Mouse (Mus musculus) neural tube, embryonic 10.5 days (tissue): ENCODE results near the gene Arvcf.

Experiments
- DNase-seq: peaks from one replicate; pipeline ENCODE4 v3.0.0-alpha.2; 2017; ENCODE audit warnings: low spot score; ENCODE audit errors: extremely low spot score

Arvcf gene

GRCm38 (mm10) chr16:18407912-18408311 lies 59.9 kb downstream of the Arvcf start:
- DNase-seq = no peak

GRCm38 (mm10) chr16:18409776-18410175 lies 61.8 kb downstream of the Arvcf start:
- no peak for DNase-seq

- DNase-seq = no peak
These were observed 62.4 kb downstream of the Arvcf start for GRCm38 (mm10) chr16:18410418-18410817.

GRCm38 (mm10) chr16:18411026-18411649 lies 63.2 kb downstream of the Arvcf start:
- no peak for DNase-seq

- no peak for DNase-seq
These were observed 64.0 kb downstream of the Arvcf start for GRCm38 (mm10) chr16:18411802-18412476.

- no peak for DNase-seq
These were observed 65.2 kb downstream of the Arvcf start for GRCm38 (mm10) chr16:18413032-18413816.

- DNase-seq = no peak
These were observed 68.2 kb downstream of the Arvcf start for GRCm38 (mm10) chr16:18416094-18416761.

GRCm38 (mm10) chr16:18416837-18417236 lies 68.9 kb downstream of the Arvcf start:
- no peak for DNase-seq

GRCm38 (mm10) chr16:18417491-18417890 lies 69.5 kb downstream of the Arvcf start:
- DNase-seq = no peak

GRCm38 (mm10) chr16:18418756-18419602 lies 71.0 kb downstream of the Arvcf start:
- no peak for DNase-seq

- DNase-seq = no peak
These were observed 71.6 kb downstream of the Arvcf start for GRCm38 (mm10) chr16:18419603-18420026.

- DNase-seq = no peak
These were observed 72.6 kb downstream of the Arvcf start for GRCm38 (mm10) chr16:18420571-18420970.

- DNase-seq = no peak
These were observed 75.4 kb downstream of the Arvcf start for GRCm38 (mm10) chr16:18423203-18423914.

GRCm38 (mm10) chr16:18423915-18424265 lies 75.9 kb downstream of the Arvcf start:
- no peak for DNase-seq

GRCm38 (mm10) chr16:18424364-18425045 lies 76.5 kb downstream of the Arvcf start:
- no peak for DNase-seq

- DNase-seq = no peak
These were observed 77.7 kb downstream of the Arvcf start for GRCm38 (mm10) chr16:18425475-18426214.

- DNase-seq = peak; percentile 81
These were observed 78.3 kb downstream of the Arvcf start, which contains the start of gene Txnrd2 for GRCm38 (mm10) chr16:18426215-18426791. TSS of gene Txnrd2 (plus strand) at chr16:18426384.

GRCm38 (mm10) chr16:18426802-18427280 lies 78.9 kb downstream of the Arvcf start, which contains the start of gene Comt:
TSS of gene Comt (minus strand) at chr16:18426852.
- no peak for DNase-seq
